24 mouse cellular contexts compared by ENCODE assay signal in the genomic region with DNA sequence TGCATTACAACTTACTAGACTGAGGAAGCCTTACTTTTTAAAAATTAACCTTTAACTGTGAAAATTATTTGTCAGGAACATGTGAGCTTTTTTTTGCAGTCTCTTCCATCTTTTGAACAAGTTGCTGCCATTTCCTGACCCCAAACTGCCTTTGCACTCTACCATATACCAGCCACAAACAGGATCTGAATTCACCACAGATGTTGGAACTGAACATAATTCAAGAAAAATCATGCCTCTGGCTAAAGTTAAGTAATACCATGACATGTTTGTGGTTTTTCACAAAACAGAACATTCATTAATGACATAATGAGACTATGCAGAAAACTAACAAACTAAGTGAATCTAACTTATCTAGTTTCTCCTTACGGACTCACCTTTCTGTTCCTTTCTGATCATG.
"Had no signal": no experiment of that assay in that cellular context is flagged by ENCODE, and none has a peak within 500 bp of the region (broad histone marks: within the 10 kb centered on the region; RNA-seq: fewer than 3 reads in every experiment).

No protein-coding gene starts in this region.

- H3K9me3 ChIP-seq: heart, embryonic 12.5 days; hindbrain, embryonic 10.5 days; hindbrain, embryonic 12.5 days; kidney, embryonic 15.5 days; limb, embryonic 15.5 days; liver, embryonic 13.5 days; liver, embryonic 15.5 days had no signal

- H3K27me3 ChIP-seq: heart, embryonic 12.5 days; hindbrain, embryonic 12.5 days; kidney, embryonic 15.5 days; limb, embryonic 13.5 days; limb, embryonic 15.5 days; liver, embryonic 13.5 days; liver, embryonic 15.5 days had no signal

- H3K4me3 ChIP-seq: heart, embryonic 10.5 days; heart, embryonic 12.5 days; hindbrain, embryonic 10.5 days; hindbrain, embryonic 12.5 days; kidney, embryonic 15.5 days; limb, embryonic 13.5 days; limb, embryonic 15.5 days; liver, embryonic 13.5 days; liver, embryonic 15.5 days had no signal

- H3K27ac ChIP-seq: heart, embryonic 10.5 days; hindbrain, embryonic 10.5 days; hindbrain, embryonic 12.5 days; hindbrain, embryonic 14.5 days; hindbrain, postnatal 0 days; kidney, embryonic 15.5 days; kidney, postnatal 0 days; limb, embryonic 13.5 days; limb, embryonic 15.5 days; liver, embryonic 13.5 days; liver, embryonic 15.5 days had no signal

- H3K4me1 ChIP-seq: heart, embryonic 10.5 days; heart, embryonic 12.5 days; hindbrain, embryonic 10.5 days; hindbrain, embryonic 12.5 days; kidney, embryonic 15.5 days; limb, embryonic 13.5 days; limb, embryonic 15.5 days; liver, embryonic 13.5 days; liver, embryonic 15.5 days had no signal

- DNase-seq: gastrocnemius, postnatal 14 days; gastrocnemius, postnatal 36 days; heart, adult 18-20 months; heart, postnatal 10 days; heart, postnatal 36 days; kidney, adult 11 months; kidney, adult 9 months; kidney, postnatal 14 days; layer of hippocampus, adult 9-11 months; layer of hippocampus, postnatal 36 days; left cerebral cortex, postnatal 4 days; liver, embryonic 13.5 days had no signal

- H3K36me3 ChIP-seq: heart, embryonic 10.5 days; heart, embryonic 12.5 days; hindbrain, embryonic 10.5 days; hindbrain, embryonic 12.5 days; kidney, embryonic 15.5 days; limb, embryonic 13.5 days; limb, embryonic 15.5 days; liver, embryonic 13.5 days; liver, embryonic 15.5 days had no signal

- ATAC-seq: hindbrain, postnatal 0 days; intestine, embryonic 16.5 days had no signal
